Mouse (Mus musculus): Measurements from ENCODE around the gene Ppt2. TPM values are rescaled to one million over a fixed set of nuclear protein-coding genes. Genes with fewer than 3 reads are reported as not detected.

Gene Ppt2
- polyA plus RNA-seq, 1 experiment from 2014 or later = 19.3 TPM

DNA sequence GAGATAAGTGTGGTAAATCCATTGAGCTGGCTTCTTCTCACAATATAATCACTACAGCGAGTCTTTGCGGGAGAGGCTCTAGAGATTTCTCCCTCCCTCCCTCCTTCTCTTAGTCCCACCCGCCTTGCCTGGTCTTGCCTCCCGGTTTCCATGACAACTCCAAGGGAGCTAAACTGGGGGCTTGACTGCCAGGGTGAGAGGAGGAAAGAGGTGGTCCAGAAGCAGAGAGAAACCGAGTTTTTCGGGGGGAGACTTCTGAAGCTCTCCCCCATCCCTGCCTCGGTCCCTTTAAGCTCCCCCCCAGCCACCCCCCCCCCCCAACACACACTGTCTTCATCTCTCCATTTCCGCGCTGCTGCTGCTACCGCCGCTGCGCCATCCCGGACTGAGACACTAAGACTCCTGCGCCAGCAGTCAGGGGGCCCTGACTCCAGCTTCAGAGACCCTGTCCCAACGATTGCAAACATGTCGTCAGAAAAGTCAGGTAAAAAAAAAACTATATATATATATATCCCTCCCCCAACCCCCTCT is 976 bp upstream of the Ppt2 start, which contains the start of gene Prrt1:
TSS of gene Prrt1 (plus strand) at position 313 of the 531 bp plus-strand sequence.
- Histone ChIP-seq H3K9me3 (ENCODE audit: low read length) (no peaks in the 10 kb centered on the region; the same call in 1 of the 2 replicates), H3K4me1 (ENCODE audit: insufficient read depth) (peaks cover 49% of the 10 kb centered on the region), H3K9ac (replicated peaks) (peak within 1 kb of the TSS; percentile 72; the same call in 1 of the 2 replicates), H3K4me2 (ENCODE audit: low read depth, low read length) (peak within 1 kb of the TSS; percentile 92), H3K4me3 (ENCODE audit: low read depth, low read length) (peak within 1 kb of the TSS; percentile 66), H3K27me3 (ENCODE audit: insufficient read depth, low read length) (peaks cover 43% of the 10 kb centered on the region), H3K27ac (ENCODE audit: low read depth) (peak within 1 kb of the TSS; percentile 88; the same call in 1 of the 2 replicates), H3K36me3 (replicated peaks; ENCODE audit: insufficient read depth, low read length) (peaks cover 6% of the 10 kb centered on the region; the same call in 1 of the 2 replicates)
- 15% methylated on average over 16 of the region's 16 CpGs for WGBS (ENCODE audit: insufficient replicate concordance)
- DNase-seq (no peak), ATAC-seq (no peak)
- TF ChIP-seq CTCF (IDR thresholded peaks at IDR 0.05; ENCODE audit: low read depth) = no peak
- no peak for TF ChIP-seq EP300 (IDR thresholded peaks at IDR 0.05; ENCODE audit: low read depth)

GRCm38 (mm10) chr17:34628644-34628967 is 296 bp upstream of the Ppt2 start:
- WGBS (ENCODE audit: insufficient replicate concordance) = 53% methylated on average over 5 of the region's 5 CpGs
- H3K27me3 ChIP-seq (ENCODE audit: insufficient read depth, low read length) = peaks cover 43% of the 10 kb centered on the region

DNA sequence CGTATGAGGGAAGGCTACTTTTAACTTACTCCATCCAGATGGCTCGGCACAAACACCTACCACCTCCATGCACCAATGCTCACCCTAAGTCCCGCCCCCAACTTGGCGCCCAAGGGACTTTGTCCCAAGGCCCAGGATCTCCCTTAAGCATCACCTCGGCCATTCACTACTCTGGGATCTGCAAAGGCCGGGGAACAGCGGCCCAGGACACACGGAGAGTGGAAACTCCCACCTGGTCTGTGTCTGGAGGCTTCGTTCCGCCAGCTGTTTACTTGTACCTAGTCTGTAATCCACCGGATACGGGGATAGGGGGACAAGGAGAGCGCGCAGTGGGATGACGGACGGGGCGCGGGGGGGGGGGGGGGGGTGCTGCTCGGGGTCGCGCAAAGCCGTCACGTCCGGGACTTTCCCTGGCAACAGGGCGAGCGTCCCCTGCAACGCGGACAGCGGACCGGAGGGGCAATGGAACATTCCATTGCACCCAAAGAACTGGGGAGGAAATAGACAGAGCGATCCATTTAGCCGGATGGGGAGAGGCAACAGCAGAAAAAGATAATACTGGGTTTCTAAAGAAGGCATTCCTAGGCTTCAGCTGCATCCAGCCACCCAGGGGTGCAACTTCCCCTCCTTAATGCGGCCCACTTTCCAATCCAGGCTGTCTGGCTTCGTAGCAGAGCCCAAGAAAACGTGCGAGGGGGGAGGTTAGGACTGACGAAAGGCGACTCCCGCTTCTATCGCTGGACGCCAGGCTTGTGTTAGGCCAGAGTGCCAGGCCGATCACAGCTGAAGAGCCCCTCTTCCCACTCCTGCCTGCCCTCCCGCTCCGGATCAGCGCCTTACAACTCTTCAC is 992 bp downstream of the Ppt2 start:
- Histone ChIP-seq H3K4me1 (ENCODE audit: insufficient read depth) (peaks cover 49% of the 10 kb centered on the region), H3K9me3 (ENCODE audit: low read length) (no peaks in the 10 kb centered on the region; the same call in 1 of the 2 replicates), H3K27me3 (ENCODE audit: insufficient read depth, low read length) (peaks cover 41% of the 10 kb centered on the region), H3K27ac (ENCODE audit: low read depth) (peak overlapping the region; percentile 88), H3K4me3 (ENCODE audit: low read depth, low read length) (peak overlapping the region; percentile 66), H3K36me3 (replicated peaks; ENCODE audit: insufficient read depth, low read length) (peaks cover 16% of the 10 kb centered on the region), H3K9ac (replicated peaks) (peak overlapping the region; percentile 72), H3K4me2 (ENCODE audit: low read depth, low read length) (peak overlapping the region; percentile 92)
- peak; percentile 89 for DNase-seq
- under 1% methylated on average over 42 of the region's 45 CpGs for WGBS (ENCODE audit: insufficient replicate concordance)
- no peak for TF ChIP-seq EP300 (IDR thresholded peaks at IDR 0.05; ENCODE audit: low read depth)
- no peak for TF ChIP-seq CTCF (IDR thresholded peaks at IDR 0.05; ENCODE audit: low read depth)
- ATAC-seq = peak; percentile 86

More at GRCm38 (mm10) chr17:34628644-34628967, 296 bp upstream of the Ppt2 start:
- Histone ChIP-seq H3K9ac (replicated peaks) (peak overlapping the region; percentile 72; the same call in 1 of the 2 replicates), H3K36me3 (replicated peaks; ENCODE audit: insufficient read depth, low read length) (peaks cover 6% of the 10 kb centered on the region; the same call in 1 of the 2 replicates), H3K4me2 (ENCODE audit: low read depth, low read length) (peak overlapping the region; percentile 92), H3K4me3 (ENCODE audit: low read depth, low read length) (peak overlapping the region; percentile 66), H3K4me1 (ENCODE audit: insufficient read depth) (peaks cover 49% of the 10 kb centered on the region), H3K9me3 (ENCODE audit: low read length) (no peaks in the 10 kb centered on the region; the same call in 1 of the 2 replicates), H3K27ac (ENCODE audit: low read depth) (peak overlapping the region; percentile 88; the same call in 1 of the 2 replicates)
- ATAC-seq (no peak), DNase-seq (no peak)
- no peak for TF ChIP-seq EP300 (IDR thresholded peaks at IDR 0.05; ENCODE audit: low read depth)
- no peak for TF ChIP-seq CTCF (IDR thresholded peaks at IDR 0.05; ENCODE audit: low read depth)

DNA sequence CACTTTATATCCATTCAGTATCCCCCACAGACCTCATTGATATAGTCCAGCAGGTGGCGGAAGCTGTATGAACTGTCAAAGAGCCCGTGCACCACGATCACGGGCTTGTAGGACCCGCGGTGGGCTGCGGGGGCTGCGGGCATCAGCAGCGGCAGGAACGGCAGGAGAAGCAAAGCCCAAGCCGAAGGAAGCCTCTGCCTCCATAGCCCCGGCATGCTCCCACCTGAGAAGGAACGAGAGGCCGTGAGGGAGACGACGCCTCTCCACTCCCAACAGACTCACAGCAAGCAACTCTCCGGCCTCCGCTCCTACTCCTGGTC is 1.6 kb downstream of the Ppt2 start:
- peaks cover 43% of the 10 kb centered on the region for H3K4me1 ChIP-seq (ENCODE audit: insufficient read depth)
- no peak for TF ChIP-seq EP300 (IDR thresholded peaks at IDR 0.05; ENCODE audit: low read depth)
- peak; percentile 68 for TF ChIP-seq CTCF (IDR thresholded peaks at IDR 0.05; ENCODE audit: low read depth)
- peak overlapping the region; percentile 92 for H3K4me2 ChIP-seq (ENCODE audit: low read depth, low read length)
- H3K9me3 ChIP-seq (ENCODE audit: low read length) = no peaks in the 10 kb centered on the region
- WGBS (ENCODE audit: insufficient replicate concordance) = under 1% methylated on average over 18 of the region's 18 CpGs
- H3K36me3 ChIP-seq (replicated peaks; ENCODE audit: insufficient read depth, low read length) = peaks cover 18% of the 10 kb centered on the region
- H3K27me3 ChIP-seq (ENCODE audit: insufficient read depth, low read length) = peaks cover 35% of the 10 kb centered on the region
- ATAC-seq (peak; percentile 30), DNase-seq (peak; percentile 52)
- peak overlapping the region; percentile 88 for H3K27ac ChIP-seq (ENCODE audit: low read depth)
- peak overlapping the region; percentile 72 for H3K9ac ChIP-seq (replicated peaks)
- H3K4me3 ChIP-seq (ENCODE audit: low read depth, low read length) = peak overlapping the region; percentile 66

DNA sequence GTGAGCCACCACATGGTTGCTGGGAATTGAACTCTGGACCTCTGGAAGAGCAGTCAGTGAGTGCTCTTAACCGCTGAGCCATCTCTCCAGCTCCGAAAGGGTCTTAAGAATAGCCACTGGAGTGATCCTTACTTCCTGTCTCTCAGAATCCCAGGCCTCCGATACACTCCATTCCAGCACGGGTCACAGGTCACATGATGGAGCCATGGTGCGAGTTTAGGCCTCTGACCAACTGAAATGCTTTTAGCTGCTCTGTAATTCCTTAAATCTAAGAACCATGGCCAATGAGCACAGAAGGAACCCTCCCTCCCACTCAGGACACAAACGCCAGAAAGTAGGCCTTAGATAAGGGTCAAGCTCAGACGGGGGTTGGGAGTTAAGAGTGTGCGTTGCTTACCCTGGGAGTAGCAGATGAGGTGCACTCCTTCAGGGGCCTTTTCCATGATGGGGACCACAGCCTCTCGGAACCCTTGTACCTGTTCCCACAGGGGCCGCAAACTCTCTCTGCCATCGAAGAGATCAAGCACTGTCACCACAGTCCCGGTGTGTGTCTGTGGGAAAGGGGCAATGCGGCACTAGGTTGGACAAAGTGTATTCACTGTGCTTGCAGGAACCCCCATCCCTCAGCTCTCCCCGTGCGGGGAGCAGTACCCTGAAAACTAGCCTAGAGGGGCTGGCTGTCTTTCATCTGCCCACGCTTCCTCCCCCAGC is 2.1 kb downstream of the Ppt2 start:
- ATAC-seq (no peak), DNase-seq (no peak)
- H3K36me3 ChIP-seq (replicated peaks; ENCODE audit: insufficient read depth, low read length) = peaks cover 18% of the 10 kb centered on the region
- 51% methylated on average over 16 of the region's 16 CpGs for WGBS (ENCODE audit: insufficient replicate concordance)
- H3K4me2 ChIP-seq (ENCODE audit: low read depth, low read length) = peak overlapping the region; percentile 92
- TF ChIP-seq CTCF (IDR thresholded peaks at IDR 0.05; ENCODE audit: low read depth) = no peak
- no peak for TF ChIP-seq EP300 (IDR thresholded peaks at IDR 0.05; ENCODE audit: low read depth)
- peaks cover 39% of the 10 kb centered on the region for H3K4me1 ChIP-seq (ENCODE audit: insufficient read depth)
- H3K4me3 ChIP-seq (ENCODE audit: low read depth, low read length) = peak overlapping the region; percentile 66
- peak overlapping the region; percentile 72 for H3K9ac ChIP-seq (replicated peaks)
- no peaks in the 10 kb centered on the region for H3K9me3 ChIP-seq (ENCODE audit: low read length)
- H3K27me3 ChIP-seq (ENCODE audit: insufficient read depth, low read length) = peaks cover 30% of the 10 kb centered on the region
- peak overlapping the region; percentile 88 for H3K27ac ChIP-seq (ENCODE audit: low read depth)

- DNase-seq = no peak
- Histone ChIP-seq H3K27me3 (ENCODE audit: insufficient read depth, low read length) (peaks cover 18% of the 10 kb centered on the region), H3K4me3 (ENCODE audit: low read depth, low read length) (no peak overlapping the region), H3K36me3 (replicated peaks; ENCODE audit: insufficient read depth, low read length) (peaks cover 20% of the 10 kb centered on the region), H3K9me3 (ENCODE audit: low read length) (no peaks in the 10 kb centered on the region), H3K4me1 (ENCODE audit: insufficient read depth) (peaks cover 28% of the 10 kb centered on the region), H3K9ac (replicated peaks) (no peak overlapping the region), H3K4me2 (ENCODE audit: low read depth, low read length) (no peak overlapping the region), H3K27ac (ENCODE audit: low read depth) (no peak overlapping the region)
- WGBS (ENCODE audit: insufficient replicate concordance) = 78% methylated on average over 3 of the region's 3 CpGs
- TF ChIP-seq EP300 (IDR thresholded peaks at IDR 0.05; ENCODE audit: low read depth) (no peak), CTCF (IDR thresholded peaks at IDR 0.05; ENCODE audit: low read depth) (no peak)
- no peak for ATAC-seq
Observed at GRCm38 (mm10) chr17:34624981-34625380, 3.3 kb downstream of the Ppt2 start.
